Mouse (Mus musculus): ENCODE measurements at regions not wholly inside any gene's neighbourhood (a gene's known extent, or its start where the extent isn't known, plus 50 kb on each side); places are given as distances from the start of the nearest gene placed in this dataset.
"Not testable (repeated sequence)": the region's sequence is repeated elsewhere in the genome, so short reads cannot be mapped to it uniquely, and the experiment has no call there.

GRCm38 (mm10) chr9:115777097-115777864, 132.0 kb upstream of the Gadl1 start:
- DNase-seq (ENCODE audit: low spot score in 2 of 2), result no peak

GRCm38 (mm10) chr9:115778862-115779261, 130.4 kb upstream of the Gadl1 start:
- DNase-seq (ENCODE audit: low spot score in 2 of 2), result no peak

- DNase-seq (ENCODE audit: low spot score in 2 of 2), result no peak
Measured at GRCm38 (mm10) chr9:115799330-115799729, 109.9 kb upstream of the Gadl1 start.

- no peak for DNase-seq (ENCODE audit: low spot score in 2 of 2)
Measured at GRCm38 (mm10) chr9:115800624-115801023, 108.6 kb upstream of the Gadl1 start.

GRCm38 (mm10) chr9:115803071-115803470, 106.2 kb upstream of the Gadl1 start:
- DNase-seq (ENCODE audit: low spot score in 2 of 2), result no peak

GRCm38 (mm10) chr9:115805224-115805623, 104.0 kb upstream of the Gadl1 start:
- DNase-seq (ENCODE audit: low spot score in 2 of 2), result no peak

GRCm38 (mm10) chr9:115806018-115806702, 103.1 kb upstream of the Gadl1 start:
- no peak for DNase-seq (ENCODE audit: low spot score in 2 of 2)

- no peak for DNase-seq (ENCODE audit: low spot score in 2 of 2)
Measured at GRCm38 (mm10) chr9:115840186-115840585, 69.1 kb upstream of the Gadl1 start.

- no peak for DNase-seq (ENCODE audit: low spot score in 2 of 2)
Measured at GRCm38 (mm10) chr9:115840791-115841190, 68.5 kb upstream of the Gadl1 start.

GRCm38 (mm10) chr9:115841684-115842083, 67.6 kb upstream of the Gadl1 start:
- DNase-seq (ENCODE audit: low spot score in 2 of 2), result no peak

- no peak for DNase-seq (ENCODE audit: low spot score in 2 of 2)
Measured at GRCm38 (mm10) chr9:115844340-115844739, 64.9 kb upstream of the Gadl1 start.

- DNase-seq (ENCODE audit: low spot score in 2 of 2), result no peak
Measured at GRCm38 (mm10) chr9:115845091-115845490, 64.2 kb upstream of the Gadl1 start.

- DNase-seq (ENCODE audit: low spot score in 2 of 2), result no peak
Measured at GRCm38 (mm10) chr9:115847289-115848074, 61.8 kb upstream of the Gadl1 start.

- not testable (repeated sequence) for DNase-seq (ENCODE audit: low spot score in 2 of 2)
Measured at GRCm38 (mm10) chr9:115853210-115853842, 55.9 kb upstream of the Gadl1 start.

GRCm38 (mm10) chr9:115857301-115857700, 52.0 kb upstream of the Gadl1 start:
- DNase-seq (ENCODE audit: low spot score in 2 of 2), result no peak

GRCm38 (mm10) chr9:115858848-115859247, 50.4 kb upstream of the Gadl1 start:
- DNase-seq (ENCODE audit: low spot score in 2 of 2), result no peak
